16 mouse cellular contexts compared by ENCODE assay signal in the genomic region with DNA sequence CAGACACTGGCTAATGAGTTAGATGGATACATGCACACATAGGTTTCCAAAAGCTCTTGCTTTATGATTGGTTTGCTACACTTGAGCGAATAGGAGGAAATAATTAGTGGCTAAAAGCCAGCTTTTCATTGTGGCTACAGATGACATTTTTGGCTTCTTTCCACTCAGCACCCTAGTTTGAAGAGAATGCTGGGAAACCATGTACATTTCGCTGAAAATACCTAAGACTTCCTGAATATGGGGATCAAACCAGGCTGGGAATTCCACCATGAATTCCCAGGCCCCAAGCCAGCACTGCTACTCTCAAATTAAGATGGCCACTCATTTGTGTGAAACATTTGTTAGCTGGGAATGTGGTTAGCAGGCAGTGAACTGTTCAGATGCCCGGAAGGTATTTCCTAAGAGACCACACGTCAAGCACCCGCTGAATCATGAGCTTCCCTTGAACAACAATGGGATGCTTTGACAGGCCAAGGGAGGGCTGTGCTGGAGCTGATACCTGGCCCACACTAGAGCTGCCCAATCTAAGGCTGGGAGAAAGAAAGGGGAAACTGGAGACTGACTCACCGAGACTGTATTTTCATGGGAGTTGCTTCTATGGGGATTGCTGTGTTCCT.
"Had no signal": no experiment of that assay in that cellular context is flagged by ENCODE, and none has a peak within 500 bp of the region (broad histone marks: within the 10 kb centered on the region; RNA-seq: fewer than 3 reads in every experiment).

No protein-coding gene starts in this region.

- H3K36me3 ChIP-seq: liver, embryonic 13.5 days; neural tube, embryonic 12.5 days; stomach, embryonic 15.5 days had no signal

- H3K9me3 ChIP-seq: liver, embryonic 13.5 days; neural tube, embryonic 12.5 days; stomach, embryonic 15.5 days had no signal

- DNase-seq: kidney, adult 9 months; kidney, postnatal 36 days; liver, embryonic 13.5 days; lung, adult 2 months; lung, postnatal 14 days; lung, postnatal 4 days; midbrain, embryonic 14.5 days; retina, postnatal 1 day; right cerebral cortex, postnatal 25 days; spleen, adult 18-20 months; thymus, postnatal 25 days had no signal

- H3K4me2 ChIP-seq: liver, embryonic 13.5 days; midbrain, embryonic 11.5 days; neural tube, embryonic 12.5 days; stomach, embryonic 15.5 days had no signal

- H3K27ac ChIP-seq: kidney, postnatal 0 days; left cerebral cortex, adult 2 months; liver, embryonic 13.5 days; neural tube, embryonic 12.5 days; stomach, embryonic 15.5 days had no signal

- H3K4me3 ChIP-seq: left cerebral cortex, adult 2 months; liver, embryonic 13.5 days; neural tube, embryonic 12.5 days; stomach, embryonic 15.5 days had no signal

- H3K9ac ChIP-seq: liver, embryonic 13.5 days; neural tube, embryonic 12.5 days; stomach, embryonic 15.5 days had no signal

- H3K4me1 ChIP-seq: liver, embryonic 13.5 days; neural tube, embryonic 12.5 days; stomach, embryonic 15.5 days had no signal

- H3K27me3 ChIP-seq: liver, embryonic 13.5 days; neural tube, embryonic 12.5 days; stomach, embryonic 15.5 days had no signal
